Mouse (Mus musculus): ENCODE measurements around the gene Prpf40a. TPM values are rescaled to one million over a fixed set of nuclear protein-coding genes. Genes with fewer than 3 reads are reported as not detected.

Prpf40a gene
- polyA plus RNA-seq, 1 experiment from 2014 or later = 122 TPM

DNA sequence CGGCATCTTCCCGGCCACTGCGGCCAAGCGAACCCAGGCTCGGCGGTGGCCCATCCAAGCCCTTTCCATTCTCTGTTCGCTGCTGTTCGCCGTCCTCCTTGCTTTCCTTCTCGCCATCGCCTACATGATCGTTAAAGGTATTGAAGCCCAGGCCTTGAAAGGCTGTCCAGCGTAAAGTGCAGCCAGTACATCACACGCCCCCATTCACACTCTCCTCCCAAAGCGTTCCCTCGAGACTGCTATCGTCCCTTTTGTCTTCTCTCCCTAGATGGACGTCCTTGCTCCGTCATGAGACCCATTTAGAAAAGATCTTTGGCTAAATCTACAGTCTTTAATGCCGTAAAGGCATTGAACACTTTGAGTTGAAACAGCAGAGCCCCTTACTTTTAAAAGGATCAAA lies 1.3 kb upstream of the Prpf40a start:
- H3K4me3 ChIP-seq (replicated peaks; ENCODE audit: low read length) = peak overlapping the region; percentile 99
- H3K9me3 ChIP-seq (ENCODE audit: control insufficient read depth, low read length) = no peaks in the 10 kb centered on the region
- H3K36me3 ChIP-seq (ENCODE audit: control insufficient read depth, insufficient read depth) = peaks cover 15% of the 10 kb centered on the region
- no peaks in the 10 kb centered on the region for H3K27me3 ChIP-seq (replicated peaks; ENCODE audit: control insufficient read depth, insufficient read depth, low read length)
- peak overlapping the region; percentile 98 for H3K27ac ChIP-seq (ENCODE audit: low read length)
- peak overlapping the region; percentile 78 for H3K4me2 ChIP-seq (ENCODE audit: low read length)
- H3K9ac ChIP-seq (replicated peaks; ENCODE audit: low read depth, low read length) = peak overlapping the region; percentile 83
- WGBS = 0% methylated on average over 20 of the region's 20 CpGs
- H3K4me1 ChIP-seq (replicated peaks; ENCODE audit: control insufficient read depth, insufficient read depth, low read length) = peaks cover 13% of the 10 kb centered on the region
- ATAC-seq = no peak

DNA sequence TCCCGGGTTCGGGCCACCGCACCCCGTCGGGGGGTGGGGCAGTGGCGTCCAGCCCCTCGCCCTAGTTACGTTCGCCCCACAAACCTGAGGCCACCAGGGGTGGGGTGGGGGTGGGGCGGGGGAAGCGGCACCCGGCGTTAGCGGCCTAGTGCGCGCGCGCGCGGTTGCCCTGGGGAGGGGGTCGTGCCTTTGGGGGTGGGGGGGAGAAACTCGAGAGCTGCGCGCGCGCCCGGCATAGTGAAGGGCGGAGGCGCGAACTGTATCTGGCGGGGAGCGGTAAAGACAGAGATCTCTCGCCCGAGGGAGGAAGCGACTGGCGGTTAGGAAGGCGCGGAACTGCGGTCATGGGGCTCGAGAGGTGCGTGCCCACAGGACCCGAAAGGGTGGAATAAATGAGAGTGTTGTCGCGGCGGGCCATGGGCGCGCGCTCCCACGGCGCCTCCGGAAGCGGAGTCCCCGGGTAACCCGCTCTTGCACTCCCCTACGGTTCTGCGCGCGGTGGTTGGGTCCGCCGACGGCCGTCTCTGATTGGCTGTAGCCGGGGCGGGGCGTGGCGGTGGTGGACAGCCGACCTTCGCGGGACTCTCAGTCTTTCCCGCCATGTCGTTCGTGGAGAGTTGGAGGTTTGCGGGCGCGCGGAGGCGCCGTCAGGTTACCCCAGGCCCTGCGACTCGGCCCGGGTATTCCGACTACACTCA lies 588 bp upstream of the Prpf40a start, which contains the start of gene Arl6ip6:
Gene Arl6ip6 (plus strand): TSS at position 204 of the 698 bp plus-strand sequence.
- peaks cover 15% of the 10 kb centered on the region for H3K36me3 ChIP-seq (ENCODE audit: control insufficient read depth, insufficient read depth)
- H3K27me3 ChIP-seq (replicated peaks; ENCODE audit: control insufficient read depth, insufficient read depth, low read length) = no peaks in the 10 kb centered on the region
- peak within 1 kb of the TSS; percentile 98 for H3K27ac ChIP-seq (ENCODE audit: low read length)
- peak within 1 kb of the TSS; percentile 78 for H3K4me2 ChIP-seq (ENCODE audit: low read length)
- H3K4me1 ChIP-seq (replicated peaks; ENCODE audit: control insufficient read depth, insufficient read depth, low read length) = peaks cover 13% of the 10 kb centered on the region
- H3K9ac ChIP-seq (replicated peaks; ENCODE audit: low read depth, low read length) = peak within 1 kb of the TSS; percentile 88
- H3K4me3 ChIP-seq (replicated peaks; ENCODE audit: low read length) = peak within 1 kb of the TSS; percentile 99
- no peaks in the 10 kb centered on the region for H3K9me3 ChIP-seq (ENCODE audit: control insufficient read depth, low read length)
- WGBS = under 1% methylated on average over 75 of the region's 82 CpGs
- peak; percentile 88 for ATAC-seq

DNA sequence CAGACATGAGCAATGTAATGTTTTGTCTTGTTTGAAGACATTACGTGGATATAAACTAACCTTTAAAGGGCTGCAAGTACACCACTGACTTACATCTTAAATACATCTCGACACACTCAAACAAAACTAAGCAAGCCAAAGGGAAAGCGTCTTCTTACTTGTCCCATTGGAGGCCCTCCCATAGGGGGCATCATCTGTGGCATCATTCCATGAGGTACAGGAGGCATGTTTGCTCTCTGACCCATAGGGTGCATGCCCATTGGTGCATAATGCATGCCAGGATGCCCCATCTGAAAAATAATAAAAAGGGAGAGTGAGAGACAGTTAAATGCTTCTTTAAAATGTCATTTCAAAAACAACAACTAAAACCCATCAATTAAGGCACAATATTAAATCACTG lies 1.3 kb downstream of the Prpf40a start:
- Histone ChIP-seq H3K9me3 (ENCODE audit: control insufficient read depth, low read length) (no peaks in the 10 kb centered on the region), H3K4me1 (replicated peaks; ENCODE audit: control insufficient read depth, insufficient read depth, low read length) (peaks cover 13% of the 10 kb centered on the region), H3K4me3 (replicated peaks; ENCODE audit: low read length) (peak overlapping the region; percentile 14; the same call in 1 of the 2 replicates), H3K27ac (ENCODE audit: low read length) (no peak overlapping the region), H3K27me3 (replicated peaks; ENCODE audit: control insufficient read depth, insufficient read depth, low read length) (no peaks in the 10 kb centered on the region), H3K36me3 (ENCODE audit: control insufficient read depth, insufficient read depth) (0 out of 2 replicates have a peak, but pooled peaks cover 5% of the 10 kb centered on the region), H3K4me2 (ENCODE audit: low read length) (peak overlapping the region; percentile 43), H3K9ac (replicated peaks; ENCODE audit: low read depth, low read length) (no peak overlapping the region)
- no peak for ATAC-seq
- 71% methylated on average over 3 of the region's 3 CpGs for WGBS

DNA sequence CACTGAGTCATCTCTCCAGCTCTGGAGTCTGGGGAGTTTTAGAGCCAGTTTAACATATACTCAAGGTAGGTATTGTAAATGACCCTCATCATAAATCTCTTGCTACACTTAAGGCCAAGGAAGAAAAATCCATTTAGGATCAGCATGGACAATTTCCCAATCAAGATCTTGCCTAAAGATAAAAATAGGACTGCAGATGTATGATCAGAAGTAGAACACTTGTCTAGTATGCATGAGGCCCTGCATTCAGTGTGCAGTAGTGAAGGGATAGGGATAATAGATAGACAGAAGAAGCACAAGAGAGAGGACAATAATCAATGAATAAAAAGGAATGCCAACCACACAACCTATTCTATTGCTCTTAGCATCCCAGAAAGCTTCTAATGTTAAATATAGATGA lies 11.2 kb downstream of the Prpf40a start:
- ATAC-seq = no peak
- H3K4me1 ChIP-seq (replicated peaks; ENCODE audit: control insufficient read depth, insufficient read depth, low read length) = no peaks in the 10 kb centered on the region

DNA sequence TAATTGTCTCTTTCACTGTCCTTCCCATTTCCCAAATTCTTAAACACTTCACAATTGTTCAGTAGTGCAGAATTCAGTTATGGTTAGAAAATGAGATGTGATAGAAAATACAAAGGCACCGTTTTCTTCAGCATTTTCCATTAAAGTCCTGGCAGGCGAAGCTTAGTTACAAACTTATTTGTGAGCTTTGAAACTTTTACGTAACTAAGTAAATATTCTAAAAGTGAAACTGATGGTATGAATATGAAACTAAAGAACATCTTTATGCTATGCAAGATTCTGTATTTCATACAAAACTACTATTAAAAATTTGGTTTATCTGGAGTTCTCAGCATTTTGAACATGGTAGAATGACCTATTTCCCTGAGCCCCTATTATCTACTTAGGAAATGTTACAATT lies 12.1 kb downstream of the Prpf40a start:
- Histone ChIP-seq H3K4me1 (replicated peaks; ENCODE audit: control insufficient read depth, insufficient read depth, low read length) (no peaks in the 10 kb centered on the region), H3K9ac (replicated peaks; ENCODE audit: low read depth, low read length) (no peak overlapping the region), H3K27ac (ENCODE audit: low read length) (no peak overlapping the region), H3K27me3 (replicated peaks; ENCODE audit: control insufficient read depth, insufficient read depth, low read length) (no peaks in the 10 kb centered on the region), H3K36me3 (ENCODE audit: control insufficient read depth, insufficient read depth) (peaks cover 10% of the 10 kb centered on the region), H3K4me3 (replicated peaks; ENCODE audit: low read length) (no peak overlapping the region), H3K4me2 (ENCODE audit: low read length) (no peak overlapping the region), H3K9me3 (ENCODE audit: control insufficient read depth, low read length) (no peaks in the 10 kb centered on the region)
- 87% methylated on average over 3 of the region's 3 CpGs for WGBS
- no peak for ATAC-seq

More for the DNA sequence above, 11.2 kb downstream of the Prpf40a start:
- Histone ChIP-seq H3K9ac (replicated peaks; ENCODE audit: low read depth, low read length) (no peak overlapping the region), H3K4me2 (ENCODE audit: low read length) (no peak overlapping the region), H3K4me3 (replicated peaks; ENCODE audit: low read length) (no peak overlapping the region), H3K36me3 (ENCODE audit: control insufficient read depth, insufficient read depth) (peaks cover 3% of the 10 kb centered on the region; the same call in 1 of the 2 replicates), H3K9me3 (ENCODE audit: control insufficient read depth, low read length) (no peaks in the 10 kb centered on the region), H3K27me3 (replicated peaks; ENCODE audit: control insufficient read depth, insufficient read depth, low read length) (no peaks in the 10 kb centered on the region), H3K27ac (ENCODE audit: low read length) (no peak overlapping the region)

DNA sequence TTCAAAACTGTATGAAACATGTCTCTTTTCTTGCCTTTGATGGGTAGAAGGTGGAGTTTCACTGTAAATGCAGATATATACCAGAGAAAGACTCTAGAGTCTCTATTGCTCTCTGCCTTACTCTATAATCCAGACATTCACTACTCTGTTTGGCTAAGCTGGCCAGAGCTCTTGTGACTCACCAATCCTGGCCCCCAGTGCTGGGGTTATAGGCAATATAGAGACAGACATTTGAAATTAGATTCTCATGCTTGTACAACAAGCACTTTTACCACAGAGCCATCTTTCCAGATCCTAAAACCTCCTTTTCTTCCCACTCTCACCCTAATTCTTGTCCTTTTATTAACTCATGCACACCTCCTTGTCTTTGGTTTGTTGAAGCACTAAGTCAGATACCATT lies 17.1 kb downstream of the Prpf40a start:
- no peak overlapping the region for H3K27ac ChIP-seq (ENCODE audit: low read length)
- no peak for ATAC-seq
- H3K9me3 ChIP-seq (ENCODE audit: control insufficient read depth, low read length) = no peaks in the 10 kb centered on the region
- no peak overlapping the region for H3K4me3 ChIP-seq (replicated peaks; ENCODE audit: low read length)
- peaks cover 11% of the 10 kb centered on the region for H3K36me3 ChIP-seq (ENCODE audit: control insufficient read depth, insufficient read depth)
- no peaks in the 10 kb centered on the region for H3K4me1 ChIP-seq (replicated peaks; ENCODE audit: control insufficient read depth, insufficient read depth, low read length)
- no peak overlapping the region for H3K9ac ChIP-seq (replicated peaks; ENCODE audit: low read depth, low read length)
- no peak overlapping the region for H3K4me2 ChIP-seq (ENCODE audit: low read length)
- H3K27me3 ChIP-seq (replicated peaks; ENCODE audit: control insufficient read depth, insufficient read depth, low read length) = no peaks in the 10 kb centered on the region

DNA sequence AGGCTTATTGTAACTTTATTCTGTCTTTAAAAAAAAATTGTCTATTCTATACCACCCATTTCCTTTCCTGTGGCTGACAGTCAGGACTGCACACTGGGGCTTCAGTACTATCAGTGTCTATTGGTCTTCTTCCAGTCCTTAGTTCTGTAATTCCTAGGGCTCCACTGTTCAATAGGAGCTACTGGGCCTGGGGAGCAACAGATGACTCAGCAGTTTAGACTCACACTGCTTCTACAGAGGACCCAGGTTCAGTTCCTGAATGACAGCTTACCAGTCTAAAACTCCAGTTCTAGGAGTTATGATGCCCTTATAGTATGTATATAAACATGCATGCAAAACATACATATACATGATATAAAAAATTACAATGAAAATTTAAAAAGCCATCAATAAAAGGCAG lies 44.2 kb downstream of the Prpf40a start:
- Histone ChIP-seq H3K36me3 (ENCODE audit: control insufficient read depth, insufficient read depth) (peaks cover 22% of the 10 kb centered on the region), H3K9me3 (ENCODE audit: control insufficient read depth, low read length) (no peaks in the 10 kb centered on the region), H3K27me3 (replicated peaks; ENCODE audit: control insufficient read depth, insufficient read depth, low read length) (no peaks in the 10 kb centered on the region), H3K4me1 (replicated peaks; ENCODE audit: control insufficient read depth, insufficient read depth, low read length) (no peaks in the 10 kb centered on the region), H3K4me2 (ENCODE audit: low read length) (no peak overlapping the region), H3K27ac (ENCODE audit: low read length) (no peak overlapping the region), H3K9ac (replicated peaks; ENCODE audit: low read depth, low read length) (no peak overlapping the region), H3K4me3 (replicated peaks; ENCODE audit: low read length) (no peak overlapping the region)
- ATAC-seq = no peak

DNA sequence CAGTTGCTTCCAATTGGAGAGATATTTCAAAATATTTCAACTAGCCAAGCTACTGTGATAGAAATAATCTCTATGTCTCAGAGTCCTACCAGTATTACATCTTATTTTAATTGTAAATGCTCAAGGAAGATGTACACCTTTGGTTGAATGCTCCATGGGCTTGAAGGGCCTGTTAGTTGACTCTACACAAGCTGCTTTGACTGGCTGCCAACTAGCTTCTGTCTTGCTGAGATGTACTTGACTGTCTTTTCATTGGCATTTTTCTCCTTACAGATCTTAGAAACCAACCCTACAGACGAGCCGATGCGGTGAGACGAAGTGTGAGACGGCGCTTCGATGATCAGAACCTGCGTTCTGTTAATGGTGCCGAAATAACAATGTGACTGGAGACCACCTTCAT lies 59.5 kb downstream of the Prpf40a start:
- H3K27ac ChIP-seq (ENCODE audit: low read length) = no peak overlapping the region
- H3K9ac ChIP-seq (replicated peaks; ENCODE audit: low read depth, low read length) = no peak overlapping the region
- no peaks in the 10 kb centered on the region for H3K9me3 ChIP-seq (ENCODE audit: control insufficient read depth, low read length)
- H3K27me3 ChIP-seq (replicated peaks; ENCODE audit: control insufficient read depth, insufficient read depth, low read length) = no peaks in the 10 kb centered on the region
- no peak for ATAC-seq
- H3K36me3 ChIP-seq (ENCODE audit: control insufficient read depth, insufficient read depth) = peaks cover 18% of the 10 kb centered on the region
- H3K4me2 ChIP-seq (ENCODE audit: low read length) = no peak overlapping the region
- WGBS = 87% methylated on average over 9 of the region's 9 CpGs
- H3K4me1 ChIP-seq (replicated peaks; ENCODE audit: control insufficient read depth, insufficient read depth, low read length) = no peaks in the 10 kb centered on the region
- H3K4me3 ChIP-seq (replicated peaks; ENCODE audit: low read length) = no peak overlapping the region

DNA sequence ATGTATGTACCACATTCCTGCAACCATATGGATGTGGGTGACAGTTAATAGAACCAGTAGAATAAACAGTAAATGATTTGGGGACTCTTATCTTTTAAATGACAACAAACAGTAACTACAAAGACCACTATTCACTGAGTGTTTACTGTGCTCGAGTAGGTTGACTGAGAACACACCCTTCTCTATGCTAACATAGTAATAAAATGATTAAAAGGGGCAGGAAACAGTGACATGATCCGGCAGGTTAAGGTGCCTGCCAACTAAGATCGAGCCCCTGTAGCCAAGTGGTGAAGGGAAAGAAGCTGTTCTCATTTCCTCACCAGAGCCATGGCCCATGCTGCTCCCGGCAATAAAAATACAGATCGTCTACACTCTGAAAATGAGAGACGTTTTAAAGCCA lies 62.0 kb downstream of the Prpf40a start:
- H3K4me2 ChIP-seq (ENCODE audit: low read length) = no peak overlapping the region
- no peak for ATAC-seq
- no peak overlapping the region for H3K4me3 ChIP-seq (replicated peaks; ENCODE audit: low read length)
- H3K9me3 ChIP-seq (ENCODE audit: control insufficient read depth, low read length) = no peaks in the 10 kb centered on the region
- no peaks in the 10 kb centered on the region for H3K4me1 ChIP-seq (replicated peaks; ENCODE audit: control insufficient read depth, insufficient read depth, low read length)
- H3K27me3 ChIP-seq (replicated peaks; ENCODE audit: control insufficient read depth, insufficient read depth, low read length) = no peaks in the 10 kb centered on the region
- WGBS = 87% methylated on average over 6 of the region's 6 CpGs
- peaks cover 34% of the 10 kb centered on the region for H3K36me3 ChIP-seq (ENCODE audit: control insufficient read depth, insufficient read depth)
- no peak overlapping the region for H3K27ac ChIP-seq (ENCODE audit: low read length)
- H3K9ac ChIP-seq (replicated peaks; ENCODE audit: low read depth, low read length) = no peak overlapping the region

DNA sequence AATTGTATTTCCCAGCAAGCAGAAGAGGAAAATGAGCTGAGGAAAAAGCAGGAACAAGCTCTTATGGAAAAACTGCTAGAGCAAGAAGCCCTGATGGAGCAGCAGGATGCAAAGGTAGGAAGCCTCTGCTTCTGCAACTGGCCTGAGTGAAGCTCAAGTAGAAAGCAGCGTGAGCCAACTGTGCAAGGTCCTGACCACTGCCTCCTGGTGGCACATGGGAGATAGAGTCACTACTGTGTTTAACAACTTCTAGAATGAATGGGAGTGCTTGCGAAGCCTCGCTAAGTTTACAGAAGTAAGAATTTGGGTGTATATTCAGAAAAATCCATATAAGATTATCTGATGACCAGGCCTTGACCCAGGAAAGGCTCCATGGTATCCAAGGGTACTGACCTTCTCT lies 65.1 kb downstream of the Prpf40a start:
- no peak overlapping the region for H3K4me2 ChIP-seq (ENCODE audit: low read length)
- H3K4me3 ChIP-seq (replicated peaks; ENCODE audit: low read length) = no peak overlapping the region
- H3K4me1 ChIP-seq (replicated peaks; ENCODE audit: control insufficient read depth, insufficient read depth, low read length) = no peaks in the 10 kb centered on the region
- H3K36me3 ChIP-seq (ENCODE audit: control insufficient read depth, insufficient read depth) = peaks cover 31% of the 10 kb centered on the region
- H3K27me3 ChIP-seq (replicated peaks; ENCODE audit: control insufficient read depth, insufficient read depth, low read length) = no peaks in the 10 kb centered on the region
- WGBS = 84% methylated on average over 3 of the region's 3 CpGs
- no peak overlapping the region for H3K9ac ChIP-seq (replicated peaks; ENCODE audit: low read depth, low read length)
- ATAC-seq = no peak
- no peaks in the 10 kb centered on the region for H3K9me3 ChIP-seq (ENCODE audit: control insufficient read depth, low read length)
- H3K27ac ChIP-seq (ENCODE audit: low read length) = no peak overlapping the region

All from forebrain, embryonic 16.5 days (tissue).